Mouse (Mus musculus) midbrain, embryonic 15.5 days (tissue): ENCODE measurements at regions not wholly inside any gene's neighbourhood (a gene's known extent, or its start where the extent isn't known, plus 50 kb on each side); places are given as distances from the start of the nearest gene placed in this dataset.

Experiments used
- ATAC-seq: fragments of 200-750 bp; cut with Nextera tagmentation; replicated peaks from 2 replicates; pipeline ENCODE4 v1.8.0; 2017; ENCODE audit warnings: moderate TSS enrichment
- H3K27ac ChIP-seq: fragments of 300-500 bp; sonication (generic); 2 replicates; pipeline ENCODE4 v1.5.1; 2015; ENCODE audit warnings: mild to moderate bottlenecking, inconsistent platforms
- H3K27me3 ChIP-seq: fragments of 300-500 bp; sonication (generic); replicated peaks from 2 replicates; pipeline ENCODE4 v1.6.1; 2015; ENCODE audit warnings: inconsistent platforms
- H3K36me3 ChIP-seq: fragments of 300-500 bp; sonication (generic); replicated peaks from 2 replicates; pipeline ENCODE4 v1.6.1; 2015; ENCODE audit warnings: inconsistent platforms
- H3K4me1 ChIP-seq: fragments of 300-500 bp; sonication (generic); 2 replicates; pipeline ENCODE4 v1.6.1; 2015; ENCODE audit warnings: inconsistent platforms
- H3K4me2 ChIP-seq: fragments of 300-500 bp; sonication (generic); 2 replicates; pipeline ENCODE4 v1.6.1; 2015; ENCODE audit warnings: inconsistent platforms, mild to moderate bottlenecking, moderate library complexity
- H3K4me3 ChIP-seq: fragments of 300-500 bp; sonication (generic); 2 replicates; pipeline ENCODE4 v1.5.1; 2015; ENCODE audit warnings: mild to moderate bottlenecking, inconsistent platforms
- H3K9ac ChIP-seq: fragments of 300-500 bp; sonication (generic); 2 replicates; pipeline ENCODE4 v1.6.1; 2015; ENCODE audit warnings: mild to moderate bottlenecking, inconsistent platforms
- H3K9me3 ChIP-seq: fragments of 300-500 bp; sonication (generic); 2 replicates; pipeline ENCODE4 v1.6.1; 2016; ENCODE audit warnings: inconsistent platforms
- WGBS: fragments of 180-500 bp; shearing (Covaris S2); methylation state at CpG from one replicate; pipeline ENCODE4 v1.1.7; 2015; ENCODE audit warnings: mixed read lengths; 5-methylcytosine and 5-hydroxymethylcytosine counted together

- no peaks in the 10 kb centered on the region for H3K36me3 ChIP-seq
- ATAC-seq, result peak; percentile 35
- WGBS, result 66% methylated on average over 8 of the region's 8 CpGs
- no peak overlapping the region; the same call in 1 of the 2 replicates for H3K4me3 ChIP-seq
- H3K4me2 ChIP-seq, result peak overlapping the region; percentile 55
- H3K27me3 ChIP-seq, result no peaks in the 10 kb centered on the region
- H3K9ac ChIP-seq, result no peak overlapping the region
- peak overlapping the region; percentile 90 for H3K27ac ChIP-seq
- no peaks in the 10 kb centered on the region; the same call in 1 of the 2 replicates for H3K9me3 ChIP-seq
- H3K4me1 ChIP-seq, result no peaks in the 10 kb centered on the region
These were observed 61.1 kb downstream of the Rtl1 start for GRCm38 (mm10) chr12:109539046-109539445.

- WGBS, result 91% methylated on average over 3 of the region's 3 CpGs
- H3K27me3 ChIP-seq, result no peaks in the 10 kb centered on the region
- no peak overlapping the region for H3K4me3 ChIP-seq
- no peaks in the 10 kb centered on the region for H3K36me3 ChIP-seq
- H3K4me2 ChIP-seq, result no peak overlapping the region
- no peak for ATAC-seq
- H3K9ac ChIP-seq, result no peak overlapping the region
- H3K4me1 ChIP-seq, result no peaks in the 10 kb centered on the region
- H3K27ac ChIP-seq, result peak overlapping the region; percentile 53
- no peaks in the 10 kb centered on the region; the same call in 1 of the 2 replicates for H3K9me3 ChIP-seq
These were observed 61.5 kb downstream of the Rtl1 start for GRCm38 (mm10) chr12:109538641-109539040.

- H3K27me3 ChIP-seq, result no peaks in the 10 kb centered on the region
- WGBS, result 92% methylated on average over 3 of the region's 3 CpGs
- ATAC-seq, result no peak
- no peak overlapping the region for H3K9ac ChIP-seq
- H3K27ac ChIP-seq, result no peak overlapping the region
- no peak overlapping the region for H3K4me3 ChIP-seq
- H3K4me2 ChIP-seq, result no peak overlapping the region
- H3K36me3 ChIP-seq, result no peaks in the 10 kb centered on the region
- no peaks in the 10 kb centered on the region; the same call in 1 of the 2 replicates for H3K9me3 ChIP-seq
- H3K4me1 ChIP-seq, result no peaks in the 10 kb centered on the region
These were observed 63.6 kb downstream of the Rtl1 start for GRCm38 (mm10) chr12:109536536-109536935.

GRCm38 (mm10) chr12:109532392-109532791 lies 67.7 kb downstream of the Rtl1 start:
- ATAC-seq, result no peak
- WGBS, result 59% methylated on average over 8 of the region's 8 CpGs
- no peaks in the 10 kb centered on the region for H3K36me3 ChIP-seq
- no peak overlapping the region for H3K4me3 ChIP-seq
- no peaks in the 10 kb centered on the region for H3K27me3 ChIP-seq
- no peak overlapping the region for H3K27ac ChIP-seq
- peaks cover 6% of the 10 kb centered on the region; the same call in 1 of the 2 replicates for H3K9me3 ChIP-seq
- H3K4me2 ChIP-seq, result no peak overlapping the region
- H3K9ac ChIP-seq, result no peak overlapping the region
- H3K4me1 ChIP-seq, result no peaks in the 10 kb centered on the region

GRCm38 (mm10) chr12:109531347-109532023 lies 68.6 kb downstream of the Rtl1 start:
- ATAC-seq, result no peak
- no peak overlapping the region for H3K27ac ChIP-seq
- no peak overlapping the region for H3K4me3 ChIP-seq
- no peak overlapping the region for H3K9ac ChIP-seq
- peaks cover 6% of the 10 kb centered on the region; the same call in 1 of the 2 replicates for H3K9me3 ChIP-seq
- H3K36me3 ChIP-seq, result no peaks in the 10 kb centered on the region
- WGBS, result 87% methylated on average over 8 of the region's 8 CpGs
- no peaks in the 10 kb centered on the region for H3K27me3 ChIP-seq
- H3K4me1 ChIP-seq, result no peaks in the 10 kb centered on the region
- H3K4me2 ChIP-seq, result no peak overlapping the region

GRCm38 (mm10) chr12:109530215-109531050 lies 69.7 kb downstream of the Rtl1 start:
- H3K9me3 ChIP-seq, result peaks cover 6% of the 10 kb centered on the region; the same call in 1 of the 2 replicates
- no peak overlapping the region for H3K9ac ChIP-seq
- no peak for ATAC-seq
- H3K4me3 ChIP-seq, result no peak overlapping the region
- no peaks in the 10 kb centered on the region for H3K4me1 ChIP-seq
- no peaks in the 10 kb centered on the region for H3K36me3 ChIP-seq
- no peak overlapping the region for H3K27ac ChIP-seq
- 49% methylated on average over 19 of the region's 19 CpGs for WGBS
- H3K4me2 ChIP-seq, result no peak overlapping the region
- no peaks in the 10 kb centered on the region for H3K27me3 ChIP-seq

- Histone ChIP-seq H3K9me3 (peaks cover 6% of the 10 kb centered on the region; the same call in 1 of the 2 replicates), H3K27ac (no peak overlapping the region), H3K27me3 (no peaks in the 10 kb centered on the region), H3K36me3 (no peaks in the 10 kb centered on the region), H3K4me1 (no peaks in the 10 kb centered on the region), H3K4me2 (no peak overlapping the region), H3K4me3 (no peak overlapping the region), H3K9ac (no peak overlapping the region)
- 61% methylated on average over 6 of the region's 6 CpGs for WGBS
- no peak for ATAC-seq
These were observed 70.6 kb downstream of the Rtl1 start for GRCm38 (mm10) chr12:109529501-109529900.

GRCm38 (mm10) chr12:109528966-109529365 lies 71.2 kb downstream of the Rtl1 start:
- 46% methylated on average over 5 of the region's 5 CpGs for WGBS
- Histone ChIP-seq H3K4me1 (no peaks in the 10 kb centered on the region), H3K4me2 (no peak overlapping the region), H3K27me3 (no peaks in the 10 kb centered on the region), H3K36me3 (no peaks in the 10 kb centered on the region), H3K9me3 (peaks cover 6% of the 10 kb centered on the region; the same call in 1 of the 2 replicates), H3K9ac (no peak overlapping the region), H3K4me3 (no peak overlapping the region), H3K27ac (no peak overlapping the region)
- no peak for ATAC-seq

- 60% methylated on average over 27 of the region's 27 CpGs for WGBS
- Histone ChIP-seq H3K27me3 (no peaks in the 10 kb centered on the region), H3K4me1 (no peaks in the 10 kb centered on the region), H3K9me3 (peaks cover 6% of the 10 kb centered on the region; the same call in 1 of the 2 replicates), H3K9ac (no peak overlapping the region), H3K36me3 (no peaks in the 10 kb centered on the region), H3K27ac (no peak overlapping the region), H3K4me3 (peak overlapping the region; percentile 24), H3K4me2 (peak overlapping the region; percentile 48)
- no peak for ATAC-seq
These were observed 71.9 kb downstream of the Rtl1 start for GRCm38 (mm10) chr12:109528263-109528545.

- Histone ChIP-seq H3K4me3 (peak overlapping the region; percentile 24), H3K9me3 (peaks cover 6% of the 10 kb centered on the region; the same call in 1 of the 2 replicates), H3K4me1 (no peaks in the 10 kb centered on the region), H3K27me3 (no peaks in the 10 kb centered on the region), H3K9ac (no peak overlapping the region), H3K36me3 (no peaks in the 10 kb centered on the region), H3K4me2 (peak overlapping the region; percentile 48), H3K27ac (no peak overlapping the region)
- WGBS, result 60% methylated on average over 29 of the region's 29 CpGs
- ATAC-seq, result 0 out of 2 replicates have a peak, but pooled peaks have one; percentile 17
These were observed 72.5 kb downstream of the Rtl1 start for GRCm38 (mm10) chr12:109527414-109528262.

- H3K27ac ChIP-seq, result no peak overlapping the region
- H3K36me3 ChIP-seq, result no peaks in the 10 kb centered on the region
- no peak overlapping the region for H3K4me3 ChIP-seq
- no peaks in the 10 kb centered on the region for H3K27me3 ChIP-seq
- no peak overlapping the region for H3K4me2 ChIP-seq
- H3K9ac ChIP-seq, result no peak overlapping the region
- H3K4me1 ChIP-seq, result no peaks in the 10 kb centered on the region
- H3K9me3 ChIP-seq, result peaks cover 6% of the 10 kb centered on the region; the same call in 1 of the 2 replicates
- ATAC-seq, result no peak
- 66% methylated on average over 9 of the region's 9 CpGs for WGBS
These were observed 73.0 kb downstream of the Dlk1 start for GRCm38 (mm10) chr12:109525613-109526012.
